Mouse (Mus musculus) erythroblast, embryonic 14.5 days (primary cell): ENCODE measurements around the gene Ern1.

Experiments
- GATA1 ChIP-seq: IDR thresholded peaks from 2 replicates; pipeline ENCODE4 v1.6.1; 2012; ENCODE audit warnings: low read length, inconsistent platforms, mixed read lengths
- TAL1 ChIP-seq: IDR thresholded peaks from 3 replicates; pipeline ENCODE4 v1.6.1; 2012; ENCODE audit warnings: low read length, inconsistent platforms, mixed read lengths

DNA sequence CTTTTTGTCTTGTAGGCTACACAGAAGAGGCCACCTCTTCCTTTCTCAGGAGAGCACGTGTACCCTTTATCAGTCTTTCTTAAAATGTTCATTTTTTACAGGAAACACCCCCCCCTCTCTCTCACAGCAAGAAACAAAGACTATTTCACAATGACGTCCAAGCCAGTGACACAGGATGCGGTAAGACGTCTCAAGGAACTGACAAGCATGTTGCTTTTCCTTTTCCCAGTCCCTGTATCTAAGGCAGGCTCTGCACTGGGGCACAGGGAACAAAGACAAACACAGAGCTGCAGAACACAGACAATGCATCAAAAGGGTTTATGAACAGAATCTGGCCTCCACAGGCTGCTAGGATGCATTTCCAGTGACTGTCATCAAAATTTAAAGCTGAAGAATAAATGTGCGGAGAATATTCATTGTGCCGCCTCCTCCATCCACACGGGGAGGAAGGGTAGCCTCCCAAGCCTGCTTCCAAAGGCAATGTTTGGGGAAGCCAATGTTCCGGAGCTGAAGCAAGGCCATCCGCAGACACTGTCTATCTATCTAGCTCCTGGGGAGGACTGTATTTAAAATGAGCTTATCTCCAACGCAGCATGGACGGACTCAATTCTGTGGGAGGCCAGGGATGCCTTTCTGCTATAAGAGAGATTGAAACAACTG lies 48.7 kb upstream of the Ern1 start:
- TF ChIP-seq TAL1 (no peak), GATA1 (no peak)
